Mouse (Mus musculus) urinary bladder, adult 2 months (tissue): Measurements from ENCODE around the gene Dnajb9. TPM values are rescaled to one million over a fixed set of nuclear protein-coding genes. Genes with fewer than 3 reads are reported as not detected.
"Not testable (repeated sequence)": the region's sequence is repeated elsewhere in the genome, so short reads cannot be mapped to it uniquely, and the experiment has no call there.

Source experiments
- DNase-seq: peaks from one replicate; pipeline ENCODE4 v3.0.0; 2022; ENCODE audit warnings: low spot score
- polyA plus RNA-seq: library from polyadenylated mRNA; depleted of rRNA; stranded (reverse); fragments of >200 nt; gene quantifications from 2 replicates; pipeline ENCODE4 v1.2.3, GENCODE M21; 2012; rRNA removed

Gene Dnajb9
- 17.3 and 20.5 TPM in 2 replicates for polyA plus RNA-seq

DNA sequence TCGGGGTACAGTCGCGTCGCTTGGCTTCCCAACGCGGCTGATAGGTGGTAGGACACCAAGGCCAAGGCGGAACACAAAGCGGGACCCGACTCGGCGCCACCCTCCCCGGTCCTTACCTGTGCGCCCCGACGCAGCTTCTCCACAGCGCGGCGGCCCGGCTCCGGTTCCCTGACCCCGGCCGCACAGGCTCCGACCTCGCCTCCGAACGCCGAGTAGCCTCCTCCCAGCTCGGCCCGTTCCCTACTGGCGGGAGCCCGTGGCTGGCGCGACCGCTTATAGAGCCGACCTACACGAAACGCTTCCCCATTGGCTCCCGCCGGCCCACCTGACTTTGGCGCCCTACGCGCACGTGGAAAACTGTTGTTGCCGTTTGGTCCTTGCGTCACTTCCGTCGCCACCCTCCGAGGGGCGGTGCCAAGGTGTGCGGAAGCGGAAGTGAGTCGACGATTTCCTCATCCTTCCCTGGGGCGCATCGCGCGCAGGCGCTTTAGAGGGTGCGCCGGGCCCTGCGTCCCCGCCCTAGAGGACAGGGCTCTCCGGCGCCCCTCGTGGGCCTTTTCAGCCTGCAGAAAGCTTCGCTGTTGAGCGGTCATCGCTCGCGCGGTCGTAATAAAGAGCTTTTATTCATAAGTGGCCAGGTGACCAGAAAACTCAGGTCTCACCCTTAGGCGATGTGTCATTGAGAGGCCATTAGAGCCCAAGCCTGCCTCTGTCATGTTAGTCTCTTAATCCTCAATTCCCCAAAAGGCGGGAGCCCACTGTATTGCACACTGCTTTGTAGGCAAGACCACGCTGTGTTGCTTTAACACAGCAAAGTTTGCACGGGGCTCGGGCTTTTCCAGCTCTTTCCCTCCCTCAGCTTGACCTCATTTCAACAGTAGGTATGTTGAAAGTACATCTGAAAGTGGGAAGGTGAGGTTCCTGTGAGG is at the start of gene Dnajb9:
TSS of gene Dnajb9 (minus strand) at position 503 of the 929 bp plus-strand sequence.
- DNase-seq: peak; percentile 99

DNA sequence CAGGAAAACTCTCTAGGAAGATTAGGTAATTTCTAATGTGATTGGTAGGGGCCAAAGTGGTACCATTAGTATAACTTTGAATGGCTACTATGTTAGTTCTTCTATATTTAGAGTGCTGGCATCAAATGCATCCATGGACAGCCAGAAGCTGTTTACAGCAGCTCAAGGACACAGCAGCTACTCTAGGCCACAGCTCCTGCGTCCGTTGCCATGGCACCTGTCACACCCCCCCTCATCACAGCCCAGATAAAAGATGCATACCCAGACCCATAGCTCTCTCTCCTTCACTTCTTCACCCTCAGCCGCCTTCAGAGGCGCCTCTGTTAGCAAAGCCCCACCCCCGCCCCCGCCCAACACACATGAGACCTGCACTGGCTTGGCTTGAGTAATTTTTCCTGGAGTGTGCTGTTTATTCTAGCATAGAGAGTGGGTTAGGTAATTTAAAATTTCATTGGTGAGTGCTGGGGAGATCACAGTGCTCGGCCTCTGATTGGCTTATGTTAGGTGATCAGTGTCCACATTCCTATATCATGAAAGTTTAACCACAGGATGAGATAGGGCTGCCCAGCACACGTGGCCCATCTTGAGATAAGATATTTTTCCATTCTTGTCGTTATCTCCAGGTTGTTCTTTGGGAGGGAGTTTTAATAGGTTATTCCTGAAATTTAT is 38.3 kb upstream of the Dnajb9 start:
- DNase-seq: no peak

DNA sequence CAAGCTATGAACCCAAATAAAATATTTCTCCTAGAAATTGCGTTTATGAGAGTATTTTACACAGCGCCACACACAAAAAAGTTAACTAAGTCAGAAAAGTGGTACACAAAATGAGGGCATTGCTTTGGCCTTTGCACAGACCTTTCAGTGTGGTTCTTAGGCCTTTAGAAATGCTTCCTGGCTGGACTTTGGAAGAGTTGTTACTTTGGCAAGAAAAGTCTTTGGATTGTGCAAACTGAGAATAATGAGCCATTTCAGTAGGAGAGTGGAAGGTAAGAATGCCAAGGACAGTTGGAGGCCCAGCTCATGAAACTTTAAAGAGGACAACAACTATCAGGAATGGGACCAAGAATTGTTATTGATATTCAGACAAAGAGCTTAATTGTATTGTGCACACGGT is 35.6 kb upstream of the Dnajb9 start:
- DNase-seq: no peak

DNA sequence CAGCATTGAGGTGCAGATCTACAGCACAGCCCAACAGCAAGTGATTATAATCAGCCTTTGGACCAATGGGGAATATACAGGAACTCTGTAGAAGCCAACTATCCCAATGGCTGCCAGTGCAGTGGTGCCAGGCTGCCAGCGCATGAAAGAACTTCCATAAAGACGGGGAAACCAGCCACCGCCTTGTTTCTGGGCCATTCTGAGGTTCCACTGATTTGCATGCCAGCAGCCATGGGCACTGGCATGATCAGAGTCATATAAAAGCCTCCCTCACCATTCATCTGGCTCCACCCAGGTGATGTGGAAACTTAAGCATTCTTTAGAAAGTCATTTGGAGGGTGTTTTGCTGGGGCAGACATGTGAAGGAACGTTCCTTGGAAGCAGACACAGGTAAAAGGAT is 32.3 kb upstream of the Dnajb9 start:
- no peak for DNase-seq

DNA sequence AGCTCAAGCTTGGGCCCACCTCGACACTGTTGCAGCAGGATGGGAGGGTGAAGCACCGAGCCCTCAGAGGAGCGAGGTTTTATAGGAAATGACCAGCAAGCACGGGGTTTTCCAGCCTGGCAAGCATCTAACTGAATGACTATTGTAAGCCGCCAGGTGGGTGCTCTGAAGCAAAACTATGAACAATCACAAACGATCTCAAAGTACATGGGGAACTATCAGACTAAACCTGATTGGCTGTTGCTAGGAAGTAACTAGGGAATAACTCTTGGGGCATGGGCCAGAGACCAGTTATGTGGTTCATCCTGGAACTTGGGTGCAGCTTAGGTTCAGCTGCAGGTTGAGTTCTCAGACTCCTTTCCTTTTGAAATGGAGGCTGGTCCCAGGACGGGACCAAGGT is 31.0 kb upstream of the Dnajb9 start:
- no peak for DNase-seq

DNA sequence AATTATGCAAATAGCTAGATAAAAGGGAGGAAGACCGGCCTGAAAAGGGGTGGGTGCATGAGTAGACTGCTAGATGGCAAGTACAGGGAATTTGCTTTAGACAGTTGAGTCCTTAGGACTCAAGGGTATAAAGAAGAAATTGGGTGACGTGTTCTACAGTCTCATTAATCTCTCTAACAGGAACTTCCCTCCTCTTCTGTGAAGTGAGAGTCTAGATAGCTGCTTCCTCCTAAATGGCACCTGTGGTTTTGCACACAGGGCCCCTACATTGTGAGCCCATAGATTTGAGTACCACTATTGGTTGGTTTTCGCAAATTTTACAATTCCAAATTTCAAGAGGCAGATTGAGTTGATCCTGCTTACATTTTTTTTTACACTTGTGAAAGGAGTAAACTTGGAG is 14.5 kb upstream of the Dnajb9 start:
- DNase-seq: no peak

DNA sequence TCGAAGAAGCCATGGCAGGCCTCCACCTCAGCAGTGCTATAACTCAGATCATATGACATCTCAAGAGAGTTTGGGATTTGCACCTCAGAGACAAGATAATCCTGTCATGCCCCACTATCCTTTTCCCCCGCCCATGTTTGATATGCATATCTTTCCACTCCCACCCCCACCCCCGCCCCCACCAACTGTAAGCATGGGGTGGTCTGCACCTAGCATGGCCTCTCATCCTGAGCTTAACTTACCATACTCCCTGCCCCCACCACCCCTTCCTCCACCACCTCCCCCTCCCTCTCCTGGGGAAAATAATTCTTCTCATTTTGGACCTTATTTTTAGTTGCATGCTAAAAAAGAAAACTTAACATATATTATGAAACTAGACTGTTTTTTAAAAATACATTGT is 12.9 kb upstream of the Dnajb9 start:
- no peak for DNase-seq

DNA sequence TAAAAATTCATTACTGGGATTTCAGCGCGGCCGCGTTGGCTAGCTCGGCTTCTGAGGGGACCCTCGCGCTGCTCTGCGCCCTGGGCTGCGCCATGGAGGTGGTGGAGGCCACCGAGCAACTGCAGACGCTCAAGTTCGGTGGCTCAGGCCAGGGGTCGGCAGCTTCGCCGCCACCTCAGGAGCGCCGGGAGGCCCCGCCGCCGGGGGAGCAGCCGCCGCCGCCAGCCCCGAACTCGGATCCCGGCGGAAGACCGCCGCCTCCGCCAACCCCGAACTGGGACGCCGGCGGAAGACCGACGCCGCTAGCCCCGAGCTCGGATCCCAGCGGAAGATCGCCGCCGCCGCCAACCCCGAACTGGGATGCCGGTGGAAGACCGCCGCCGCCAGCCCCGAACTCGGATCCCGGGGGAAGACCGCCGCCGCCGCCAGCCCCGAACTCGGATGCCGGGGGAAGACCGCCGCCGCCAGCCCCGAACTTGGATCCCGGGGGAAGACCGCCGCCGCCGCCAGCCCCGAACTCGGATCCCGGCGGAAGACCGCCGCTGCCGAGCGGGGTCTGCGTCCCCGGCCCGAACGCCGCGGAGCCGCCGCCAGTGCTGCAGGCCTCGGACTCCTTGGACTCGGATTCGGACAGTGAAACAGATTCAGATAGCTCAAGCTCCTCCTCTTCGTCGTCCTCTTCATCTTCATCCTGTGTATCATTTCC is 11.7 kb upstream of the Dnajb9 start:
- peak; percentile 34 for DNase-seq

DNA sequence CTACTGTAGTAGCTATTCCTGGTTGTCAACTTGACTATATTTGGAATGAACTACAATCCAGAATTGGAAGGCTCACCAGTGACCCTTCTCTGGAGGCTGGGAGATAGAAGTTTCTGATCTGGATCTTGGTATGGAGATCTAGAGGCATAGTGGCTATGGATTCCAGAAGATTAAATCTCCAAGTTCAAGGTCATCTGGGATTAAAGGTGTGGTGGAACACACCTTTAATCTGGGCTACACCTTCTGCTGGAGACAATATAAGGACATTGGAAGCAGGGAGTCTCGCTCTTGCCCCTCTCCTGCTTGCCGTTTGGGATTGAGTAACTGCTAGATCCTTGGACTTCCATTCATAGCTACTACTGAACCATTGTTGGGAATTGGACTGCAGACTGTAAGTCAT is 10.9 kb upstream of the Dnajb9 start, which contains the start of gene Pnpla8:
TSS of gene Pnpla8 (plus strand) at position 301 of the 400 bp plus-strand sequence.
- not testable (repeated sequence) for DNase-seq

DNA sequence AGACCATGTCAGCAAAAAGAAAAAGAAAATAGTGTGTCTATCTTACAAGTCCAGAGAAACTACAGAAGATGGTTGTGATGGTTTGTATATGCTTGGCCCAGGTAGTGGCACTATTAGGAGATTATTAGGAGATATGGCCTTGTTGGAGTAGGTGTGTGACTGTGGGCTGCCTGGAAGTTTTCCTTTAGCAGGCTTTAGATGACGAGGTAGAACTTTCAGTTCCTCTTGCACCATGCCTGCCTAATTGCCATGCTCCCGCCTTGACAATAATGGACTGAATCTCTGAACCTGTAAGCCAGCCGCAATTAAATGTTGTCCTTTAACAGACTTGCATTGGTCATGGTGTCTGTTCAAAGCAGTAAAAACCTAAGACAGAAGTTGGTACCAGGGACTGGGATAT is 1.4 kb upstream of the Dnajb9 start:
- DNase-seq: no peak

DNA sequence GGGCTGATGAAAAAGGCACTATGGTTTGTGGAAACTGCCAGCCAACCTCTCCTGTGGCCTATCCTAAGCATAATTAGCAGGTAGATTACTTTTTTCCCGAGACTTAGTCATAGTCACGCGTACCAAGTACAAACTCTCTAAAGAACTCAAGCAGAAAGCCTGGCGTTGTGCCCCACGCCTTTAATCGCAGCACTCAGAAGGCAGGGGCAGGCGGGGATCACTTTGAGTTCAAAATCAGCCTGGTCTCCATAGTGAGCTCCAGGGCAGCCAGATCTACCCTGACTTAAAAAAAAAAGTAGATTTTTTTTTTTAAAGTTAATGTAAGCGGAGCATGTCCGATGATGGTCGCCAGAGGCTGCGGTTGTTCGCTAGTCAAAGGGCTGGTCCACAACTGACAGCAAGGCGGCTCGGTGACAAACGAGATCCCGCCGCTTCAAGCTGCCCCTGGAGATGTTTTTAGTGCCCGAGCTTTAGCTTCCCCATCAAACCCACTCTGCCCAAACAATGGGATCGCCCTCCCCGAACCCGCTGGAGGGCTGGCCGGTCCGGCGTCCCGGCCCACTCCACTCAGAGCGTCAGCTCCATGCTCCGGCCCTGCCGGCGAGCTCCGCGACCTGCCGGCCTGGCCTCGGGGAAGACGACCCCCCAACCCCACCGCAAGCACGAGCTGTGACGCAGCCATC is 844 bp downstream of the Dnajb9 start:
- DNase-seq: peak; percentile 23

DNA sequence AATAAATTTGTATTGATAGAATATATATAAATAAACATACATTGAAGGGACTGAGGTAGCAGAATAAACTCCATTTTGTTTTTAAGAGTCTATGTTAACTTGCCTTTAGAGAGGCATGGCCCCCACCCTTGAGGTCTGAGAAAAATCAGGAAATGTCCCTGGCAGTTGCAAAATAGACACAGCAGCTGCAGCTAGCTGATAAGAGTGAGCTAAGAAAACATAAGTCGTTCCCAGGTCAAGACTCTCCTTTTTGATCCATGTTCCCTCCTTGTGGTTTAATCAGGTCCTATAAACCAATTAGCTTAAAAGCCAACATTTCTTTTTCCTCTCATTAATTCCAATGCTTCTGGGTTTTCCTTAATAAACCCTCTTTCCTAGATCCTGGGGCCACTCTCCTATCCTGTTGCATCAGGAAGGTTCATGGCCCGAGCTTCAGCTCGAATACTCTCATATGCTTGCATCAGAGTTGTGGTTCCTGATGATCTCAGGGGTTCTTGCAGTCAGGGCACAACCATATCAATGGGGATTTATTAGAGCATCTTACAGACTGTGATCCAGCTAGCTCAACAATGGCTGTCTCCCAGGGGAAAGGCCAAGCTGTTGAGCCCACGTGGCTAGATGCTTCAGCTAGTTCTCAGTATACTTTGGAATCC is 12.1 kb downstream of the Dnajb9 start:
- DNase-seq: no peak

DNA sequence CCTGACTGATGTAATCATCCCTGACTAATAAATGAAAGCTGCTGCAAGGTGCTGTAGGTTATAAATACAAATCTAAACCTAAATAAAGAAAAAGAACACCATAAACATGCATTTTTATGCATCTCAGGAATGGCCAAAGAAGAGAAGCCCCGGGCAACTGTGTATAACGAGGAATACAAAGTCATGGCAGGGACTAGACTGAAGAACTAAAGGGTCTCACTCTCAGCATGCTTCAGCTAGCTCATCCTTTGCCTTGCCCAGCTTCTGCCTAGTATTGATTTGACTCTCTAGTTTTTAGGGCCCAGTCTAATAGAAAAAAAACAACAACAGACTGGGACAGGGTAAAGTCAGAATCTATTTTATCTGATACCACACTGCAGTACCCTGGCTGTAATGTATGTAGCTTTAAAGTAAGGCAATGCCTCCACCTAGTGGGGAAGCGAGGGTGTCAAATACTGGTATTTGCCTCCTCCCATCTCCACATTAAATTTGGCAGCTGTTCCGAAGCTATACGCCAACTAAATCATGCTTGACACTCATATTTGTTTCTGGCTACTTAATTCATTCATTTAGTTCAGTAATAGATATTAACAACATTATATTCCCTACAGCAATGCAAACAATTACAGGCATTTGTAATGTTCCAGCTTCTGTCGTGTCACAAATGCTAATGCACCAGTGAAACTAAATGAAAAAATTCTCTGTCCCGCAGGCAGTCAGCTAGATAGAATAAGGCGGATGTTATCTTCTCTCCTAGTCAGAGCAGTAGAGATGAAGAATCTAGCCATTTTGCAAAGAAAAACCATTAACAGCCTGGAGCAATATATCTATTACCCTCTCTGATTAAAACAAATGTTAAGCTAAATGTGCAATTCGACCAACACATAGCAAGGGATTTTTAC is 28.8 kb downstream of the Dnajb9 start:
- DNase-seq: no peak

DNA sequence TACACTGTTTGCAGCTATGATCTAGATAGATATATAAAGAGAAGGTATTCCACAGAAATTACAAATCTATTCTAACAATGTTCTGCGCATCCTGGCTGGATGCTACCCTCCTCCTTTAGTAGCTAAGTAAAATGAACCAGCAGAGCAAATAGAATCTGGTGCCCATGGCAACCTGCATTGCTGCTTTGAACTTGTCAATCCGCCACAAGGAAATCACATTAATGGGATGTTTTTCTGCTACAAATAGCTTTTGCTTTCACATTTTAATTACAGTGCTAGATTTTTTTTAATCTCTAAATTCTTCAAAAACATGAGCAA is 33.1 kb downstream of the Dnajb9 start:
- DNase-seq: no peak

DNA sequence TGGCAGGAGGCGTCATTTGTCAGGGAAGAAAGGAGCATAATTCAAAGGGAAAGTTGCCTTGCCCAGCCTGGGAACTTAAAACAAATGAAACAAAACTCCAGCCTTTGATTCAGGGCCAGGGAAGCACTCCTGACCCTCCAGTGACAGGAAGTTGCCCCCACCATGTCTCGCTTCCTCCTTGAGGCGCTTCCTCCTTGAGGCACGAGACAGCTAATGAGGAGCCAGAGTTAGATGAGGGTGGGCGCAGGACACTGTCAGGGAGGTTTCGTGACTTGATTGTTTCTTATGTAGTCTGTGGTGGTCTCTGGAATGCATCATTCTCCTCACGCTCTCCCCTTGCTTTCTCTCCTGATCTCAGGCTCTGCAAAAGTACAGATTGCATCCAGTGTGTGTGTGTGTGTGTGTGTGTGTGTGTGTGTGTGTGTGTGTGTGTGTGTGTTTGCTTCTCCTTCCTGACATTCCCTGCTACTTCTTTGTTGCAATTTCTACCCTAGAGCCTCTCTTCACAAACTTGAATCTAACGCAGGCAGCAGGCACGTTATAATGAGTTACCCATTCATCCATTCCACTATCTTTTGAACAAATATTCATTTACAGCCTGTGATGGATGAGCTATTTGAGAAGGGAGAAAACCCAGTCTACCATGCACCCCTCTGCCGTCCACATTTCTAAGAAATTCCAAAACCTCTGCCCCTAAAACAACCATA is 33.6 kb downstream of the Dnajb9 start:
- no peak for DNase-seq

DNA sequence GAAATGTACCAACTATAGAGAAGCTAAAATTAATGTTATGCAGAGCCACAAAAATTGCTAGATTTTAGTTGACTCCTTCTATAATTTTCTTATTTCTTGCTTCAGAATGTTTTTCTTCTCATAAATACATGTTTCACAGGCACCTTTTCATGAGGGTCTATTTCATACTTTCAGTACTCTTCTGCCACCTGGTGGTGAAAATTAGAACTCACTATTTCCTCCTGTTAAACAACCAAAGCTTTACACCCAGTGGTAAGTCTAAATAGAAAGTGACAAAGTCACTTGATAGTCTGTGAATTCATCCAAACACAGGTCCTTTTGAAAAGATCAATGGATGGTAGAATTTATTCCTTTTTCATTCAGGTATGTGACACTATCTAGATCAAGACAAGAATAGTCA is 43.2 kb downstream of the Dnajb9 start:
- no peak for DNase-seq

DNA sequence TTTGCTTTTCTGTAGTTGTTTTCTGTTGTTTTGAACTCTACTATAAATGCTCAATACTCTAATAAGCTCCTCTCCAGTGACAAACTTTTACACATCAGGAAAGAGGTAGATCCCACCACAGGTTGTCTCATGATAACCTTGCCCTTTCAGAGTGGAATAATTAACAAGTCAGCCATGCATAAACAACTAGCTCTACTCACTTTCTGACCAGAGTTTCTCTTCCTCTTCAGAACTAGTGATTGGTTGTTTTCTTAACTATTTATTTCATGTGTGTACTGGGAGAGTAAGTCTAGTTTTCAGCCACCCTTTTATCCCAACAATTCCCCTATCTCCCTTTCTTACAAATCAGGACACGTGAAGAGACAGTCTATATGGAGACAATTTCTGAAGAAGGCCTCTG is 50.8 kb downstream of the Dnajb9 start:
- no peak for DNase-seq
